In genomic region chr2:91449662-91450061, GRCm38 (mm10) we compare ENCODE assay signal across 24 mouse cellular contexts. TPM values are rescaled to one million over a fixed set of nuclear protein-coding genes. Genes with fewer than 3 reads are reported as not detected.
A peak's percentile ranks its signal among the peaks of the same experiment; 100 is the strongest.
DNase-seq lines count a peak whose midpoint lies in the region; ATAC-seq and TF ChIP-seq lines count a peak whose summit lies in the region.
"Had no signal": no experiment of that assay in that cellular context is flagged by ENCODE, and none has a peak within 500 bp of the region (broad histone marks: within the 10 kb centered on the region; RNA-seq: fewer than 3 reads in every experiment).

No protein-coding gene starts in this region.

- WGBS in intestine, embryonic 14.5 days: 48% methylated on average over 1 of the region's 1 CpGs
- WGBS in intestine, embryonic 16.5 days: 57% methylated on average over 1 of the region's 1 CpGs
- 21% methylated on average over 1 of the region's 1 CpGs for WGBS in small intestine, adult 2 months
- WGBS in midbrain, postnatal 0 days: 60% methylated on average over 1 of the region's 1 CpGs

- H3K4me2 ChIP-seq in intestine, embryonic 14.5 days (ENCODE audit: low read length): no peak overlapping the region
- no peak overlapping the region for H3K4me2 ChIP-seq in intestine, embryonic 16.5 days (ENCODE audit: low read depth, low read length)
- no peak overlapping the region for H3K4me2 ChIP-seq in midbrain, postnatal 0 days (ENCODE audit: low read depth, low read length, poor library complexity, severe bottlenecking)
- H3K4me2 ChIP-seq: embryonic facial prominence, embryonic 12.5 days; forebrain, embryonic 13.5 days; forebrain, embryonic 15.5 days had no signal

- H3K9me3 ChIP-seq in intestine, embryonic 14.5 days (ENCODE audit: control insufficient read depth, low read length): no peaks in the 10 kb centered on the region
- H3K9me3 ChIP-seq in intestine, embryonic 16.5 days (ENCODE audit: control insufficient read depth, low read length): no peaks in the 10 kb centered on the region
- no peaks in the 10 kb centered on the region for H3K9me3 ChIP-seq in midbrain, postnatal 0 days (ENCODE audit: low read length)
- H3K9me3 ChIP-seq: embryonic facial prominence, embryonic 10.5 days; embryonic facial prominence, embryonic 12.5 days; forebrain, embryonic 13.5 days; forebrain, embryonic 15.5 days had no signal

- peak; percentile 18 for DNase-seq in adrenal gland, adult 2 months
- no peak for DNase-seq in adrenal gland, adult 18-20 months (ENCODE audit: low spot score in 2 of 2)
- DNase-seq in intestine, embryonic 14.5 days (ENCODE audit: low spot score): no peak
- no peak for DNase-seq in midbrain, postnatal 0 days (ENCODE audit: low spot score)
- DNase-seq in kidney, postnatal 10 days: no peak
- DNase-seq: adrenal gland, adult 8-10 months; adrenal gland, postnatal 14 days; adrenal gland, postnatal 36 days; B cell, adult 2 months; cerebellum, adult 11-12 months; cerebellum, adult 2 months; cerebellum, adult 9-10 months; cerebellum, postnatal 10 days; cerebellum, postnatal 25 days had no signal

- TF ChIP-seq POLR2A in small intestine, adult 2 months (IDR thresholded peaks at IDR 0.05; ENCODE audit: low read depth, low read length): no peak

- no peak overlapping the region for H3K27ac ChIP-seq in intestine, embryonic 14.5 days (ENCODE audit: low read depth)
- H3K27ac ChIP-seq in intestine, embryonic 16.5 days (ENCODE audit: low read length): peak overlapping the region; percentile 57
- H3K27ac ChIP-seq in small intestine, adult 2 months (ENCODE audit: insufficient read depth, low read depth, low read length): peak overlapping the region; percentile 32; the same call in 1 of the 2 replicates
- no peak overlapping the region for H3K27ac ChIP-seq in midbrain, postnatal 0 days (ENCODE audit: low read depth, low read length)
- H3K27ac ChIP-seq: embryonic facial prominence, embryonic 10.5 days; embryonic facial prominence, embryonic 12.5 days; forebrain, embryonic 13.5 days; forebrain, embryonic 15.5 days had no signal

- H3K4me1 ChIP-seq in intestine, embryonic 14.5 days (replicated peaks; ENCODE audit: control insufficient read depth, insufficient read depth, low read length): no peaks in the 10 kb centered on the region
- H3K4me1 ChIP-seq in intestine, embryonic 16.5 days (ENCODE audit: control insufficient read depth, insufficient read depth, low read length): peaks cover 6% of the 10 kb centered on the region
- H3K4me1 ChIP-seq in small intestine, adult 2 months (ENCODE audit: control insufficient read depth, insufficient read depth, insufficient read length, low read length): peaks cover 8% of the 10 kb centered on the region
- no peaks in the 10 kb centered on the region for H3K4me1 ChIP-seq in midbrain, postnatal 0 days (ENCODE audit: insufficient read depth, low read length)
- H3K4me1 ChIP-seq: embryonic facial prominence, embryonic 10.5 days; forebrain, embryonic 13.5 days; forebrain, embryonic 15.5 days had no signal

- H3K4me3 ChIP-seq in intestine, embryonic 14.5 days (ENCODE audit: low read depth, low read length): no peak overlapping the region
- no peak overlapping the region for H3K4me3 ChIP-seq in intestine, embryonic 16.5 days (ENCODE audit: low read length)
- H3K4me3 ChIP-seq in small intestine, adult 2 months (ENCODE audit: low read depth, low read length): no peak overlapping the region
- no peak overlapping the region for H3K4me3 ChIP-seq in midbrain, postnatal 0 days (ENCODE audit: low read depth, low read length)
- H3K4me3 ChIP-seq: embryonic facial prominence, embryonic 10.5 days; embryonic facial prominence, embryonic 12.5 days; forebrain, embryonic 13.5 days; forebrain, embryonic 15.5 days had no signal

- H3K9ac ChIP-seq in intestine, embryonic 14.5 days (ENCODE audit: low read length): no peak overlapping the region
- H3K9ac ChIP-seq in intestine, embryonic 16.5 days (ENCODE audit: low read depth, low read length): no peak overlapping the region
- no peak overlapping the region for H3K9ac ChIP-seq in midbrain, postnatal 0 days (replicated peaks; ENCODE audit: low read length, poor library complexity, severe bottlenecking)
- H3K9ac ChIP-seq: embryonic facial prominence, embryonic 12.5 days; forebrain, embryonic 13.5 days; forebrain, embryonic 15.5 days had no signal

- H3K36me3 ChIP-seq in intestine, embryonic 14.5 days (ENCODE audit: control insufficient read depth, insufficient read depth, low read length): no peaks in the 10 kb centered on the region
- no peaks in the 10 kb centered on the region for H3K36me3 ChIP-seq in intestine, embryonic 16.5 days (ENCODE audit: control insufficient read depth, insufficient read depth, low read length)
- no peaks in the 10 kb centered on the region for H3K36me3 ChIP-seq in small intestine, adult 2 months (ENCODE audit: control insufficient read depth, insufficient read depth, low read length)
- H3K36me3 ChIP-seq in midbrain, postnatal 0 days (ENCODE audit: insufficient read depth, low read length): no peaks in the 10 kb centered on the region
- H3K36me3 ChIP-seq: embryonic facial prominence, embryonic 10.5 days; embryonic facial prominence, embryonic 12.5 days; forebrain, embryonic 15.5 days; G1E had no signal

- no peak for TF ChIP-seq CTCF in small intestine, adult 2 months (IDR thresholded peaks at IDR 0.05; ENCODE audit: extremely low read depth, insufficient read length, insufficient replicate concordance, low read depth, low read length)
- TF ChIP-seq CTCF in midbrain, postnatal 0 days (IDR thresholded peaks at IDR 0.05): no peak

- no peaks in the 10 kb centered on the region for H3K27me3 ChIP-seq in intestine, embryonic 14.5 days (replicated peaks; ENCODE audit: control insufficient read depth, insufficient read depth, low read length)
- no peaks in the 10 kb centered on the region for H3K27me3 ChIP-seq in intestine, embryonic 16.5 days (replicated peaks; ENCODE audit: control insufficient read depth, insufficient read depth, low read length)
- H3K27me3 ChIP-seq in small intestine, adult 2 months (ENCODE audit: control insufficient read depth, insufficient read depth, low read length): no peaks in the 10 kb centered on the region
- H3K27me3 ChIP-seq in midbrain, postnatal 0 days (ENCODE audit: insufficient read depth, low read length): no peaks in the 10 kb centered on the region
- H3K27me3 ChIP-seq: embryonic facial prominence, embryonic 12.5 days; forebrain, embryonic 15.5 days; Patski had no signal

- ATAC-seq in intestine, embryonic 14.5 days (replicated peaks; ENCODE audit: low FRiP score, low TSS enrichment, low read depth): 0 out of 2 replicates have a peak, but pooled peaks have one; percentile 21
- ATAC-seq in intestine, embryonic 16.5 days: peak; percentile 62
- no peak for ATAC-seq in midbrain, postnatal 0 days (ENCODE audit: low FRiP score)
- ATAC-seq: activated CD4-positive, CD25-positive, alpha-beta regulatory T cell, adult 4 months; CD4-positive, CD25-positive, alpha-beta regulatory T cell, adult 4 months; forebrain, embryonic 13.5 days; forebrain, embryonic 15.5 days; Patski had no signal

RNA-seq across cellular contexts. Expression of gene 1110051M20Rik, which starts 5.2 kb away (rescaled TPM):
- 10 to 100 TPM; 14.7 to 19.2 TPM for total RNA-seq in adrenal gland, adult 2 months (2021)
- polyA plus RNA-seq in adrenal gland, adult 2 months (2012; rRNA removed): 14.9 and 16.0 TPM in 2 replicates
- total RNA-seq in adrenal gland, adult 18-20 months (2021): 10 to 100 TPM; 15.0 to 16.4 TPM
- polyA plus RNA-seq in intestine, embryonic 14.5 days (2014; fragmentation: Nextera tagmentation; extraction: Ambion mirVana): 53.1 and 64.5 TPM in 2 replicates
- polyA plus RNA-seq in intestine, embryonic 16.5 days (2015; fragmentation: Nextera tagmentation; extraction: Ambion mirVana): 34.6 and 36.0 TPM in 2 replicates
- 2.5 and 3.9 TPM in 2 replicates for polyA plus RNA-seq in small intestine, adult 2 months (2012; rRNA removed)
- total RNA-seq in midbrain, postnatal 0 days (2014; rRNA removed): 146 and 158 TPM in 2 replicates
- polyA plus RNA-seq in midbrain, postnatal 0 days (2015; fragmentation: Nextera tagmentation; extraction: Ambion mirVana): 171 and 172 TPM in 2 replicates

RNA-seq across cellular contexts. Expression of gene Lrp4, which starts 7.6 kb away (rescaled TPM):
- total RNA-seq in adrenal gland, adult 2 months (2021): 1 to 10 TPM; 3.5 to 6.5 TPM
- 2.0 and 2.4 TPM in 2 replicates for polyA plus RNA-seq in adrenal gland, adult 2 months (2012; rRNA removed)
- total RNA-seq in adrenal gland, adult 18-20 months (2021): 1 to 10 TPM; 4.8 TPM
- polyA plus RNA-seq in intestine, embryonic 14.5 days (2014; fragmentation: Nextera tagmentation; extraction: Ambion mirVana): 7.8 and 8.5 TPM in 2 replicates
- 8.2 and 8.3 TPM in 2 replicates for polyA plus RNA-seq in intestine, embryonic 16.5 days (2015; fragmentation: Nextera tagmentation; extraction: Ambion mirVana)
- 6.4 and 12.0 TPM in 2 replicates for polyA plus RNA-seq in small intestine, adult 2 months (2012; rRNA removed)
- 17.1 and 19.2 TPM in 2 replicates for total RNA-seq in midbrain, postnatal 0 days (2014; rRNA removed)
- 3.4 TPM in 2 replicates for polyA plus RNA-seq in midbrain, postnatal 0 days (2015; fragmentation: Nextera tagmentation; extraction: Ambion mirVana)
- polyA plus RNA-seq: G1E had no signal

Comparison
In these comparisons a context has a peak if more than half of its experiments do, and no peak if none do; other contexts are left out.
1. H3K27ac ChIP-seq: peak in intestine, embryonic 16.5 days (single experiment) and small intestine, adult 2 months (single experiment); none in intestine, embryonic 14.5 days (single experiment) and midbrain, postnatal 0 days (single experiment).